Mouse (Mus musculus): ENCODE results near the gene Pcyt2. TPM values are rescaled to one million over a fixed set of nuclear protein-coding genes. Genes with fewer than 3 reads are reported as not detected.

Pcyt2 gene
- total and polyA plus RNA-seq, 2 experiments from 2014 or later = 69.6 to 76.7 TPM

DNA sequence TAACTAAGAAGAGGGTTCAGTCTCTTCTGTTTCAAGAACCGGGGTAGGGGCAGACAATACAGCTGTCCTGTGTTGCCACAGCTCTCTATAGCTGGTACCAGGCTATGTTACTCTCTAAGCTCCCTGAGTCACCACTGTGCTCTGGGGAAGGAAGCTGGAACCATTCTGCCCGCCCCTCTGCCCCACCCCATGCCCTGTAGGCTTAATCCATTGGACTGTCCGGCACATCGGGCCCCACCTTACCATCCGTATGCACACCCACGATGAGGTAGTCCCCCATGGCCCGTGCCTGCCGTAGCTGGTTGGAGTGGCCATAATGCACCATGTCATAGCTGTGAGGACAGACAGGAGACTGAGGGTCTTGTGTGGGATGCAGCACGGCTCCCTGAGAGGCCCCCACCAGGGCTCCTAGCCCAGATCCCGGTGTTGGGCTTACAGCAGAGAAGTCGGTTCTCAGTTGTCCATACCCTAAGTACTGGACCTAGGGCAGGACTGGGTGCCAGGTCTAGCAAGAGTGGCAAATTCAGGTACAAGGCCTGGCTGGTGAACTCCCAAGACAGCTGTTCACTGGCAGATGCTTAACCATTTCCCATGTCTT is 2.0 kb downstream of the Pcyt2 start:
- ATAC-seq (ENCODE audit: insufficient read depth, low read depth) (no peak), DNase-seq (ENCODE audit: low spot score) (no peak)
- TF ChIP-seq CTCF (IDR thresholded peaks at IDR 0.05; ENCODE audit: low read depth) (no peak), EP300 (IDR thresholded peaks at IDR 0.05; ENCODE audit: low read depth) (no peak)
- 90% methylated on average over 11 of the region's 11 CpGs for WGBS
- peaks cover 12% of the 10 kb centered on the region for H3K4me1 ChIP-seq (ENCODE audit: control insufficient read depth, insufficient read depth)
- no peak overlapping the region for H3K4me3 ChIP-seq (ENCODE audit: low read depth, low read length)
- H3K9ac ChIP-seq (replicated peaks; ENCODE audit: low read depth, low read length) = no peak overlapping the region
- no peaks in the 10 kb centered on the region for H3K9me3 ChIP-seq (replicated peaks; ENCODE audit: control insufficient read depth, low read length)
- H3K27me3 ChIP-seq (ENCODE audit: control insufficient read depth, insufficient read depth, low read length) = no peaks in the 10 kb centered on the region
- no peak overlapping the region for H3K27ac ChIP-seq (ENCODE audit: low read depth)
- peaks cover 59% of the 10 kb centered on the region for H3K36me3 ChIP-seq (replicated peaks; ENCODE audit: control insufficient read depth, insufficient read depth, low read length)
- H3K4me2 ChIP-seq (ENCODE audit: low read depth, low read length) = no peak overlapping the region

GRCm38 (mm10) chr11:120615167-120615566 is 2.6 kb downstream of the Pcyt2 start:
- ATAC-seq (ENCODE audit: insufficient read depth, low read depth) (no peak), DNase-seq (ENCODE audit: low spot score) (no peak)
- H3K4me3 ChIP-seq (ENCODE audit: low read depth, low read length) = no peak overlapping the region
- H3K4me1 ChIP-seq (ENCODE audit: control insufficient read depth, insufficient read depth) = peaks cover 12% of the 10 kb centered on the region
- H3K27ac ChIP-seq (ENCODE audit: low read depth) = no peak overlapping the region
- H3K9me3 ChIP-seq (replicated peaks; ENCODE audit: control insufficient read depth, low read length) = no peaks in the 10 kb centered on the region
- H3K9ac ChIP-seq (replicated peaks; ENCODE audit: low read depth, low read length) = no peak overlapping the region
- 88% methylated on average over 6 of the region's 6 CpGs for WGBS
- no peaks in the 10 kb centered on the region for H3K27me3 ChIP-seq (ENCODE audit: control insufficient read depth, insufficient read depth, low read length)
- H3K4me2 ChIP-seq (ENCODE audit: low read depth, low read length) = no peak overlapping the region
- H3K36me3 ChIP-seq (replicated peaks; ENCODE audit: control insufficient read depth, insufficient read depth, low read length) = peaks cover 58% of the 10 kb centered on the region
- TF ChIP-seq EP300 (IDR thresholded peaks at IDR 0.05; ENCODE audit: low read depth) = no peak
- no peak for TF ChIP-seq CTCF (IDR thresholded peaks at IDR 0.05; ENCODE audit: low read depth)

- peaks cover 13% of the 10 kb centered on the region for H3K4me1 ChIP-seq (ENCODE audit: control insufficient read depth, insufficient read depth)
- no peak for ATAC-seq (ENCODE audit: insufficient read depth, low read depth)
- TF ChIP-seq EP300 (IDR thresholded peaks at IDR 0.05; ENCODE audit: low read depth) (no peak), CTCF (IDR thresholded peaks at IDR 0.05; ENCODE audit: low read depth) (no peak)
- H3K4me2 ChIP-seq (ENCODE audit: low read depth, low read length) = no peak overlapping the region
- peaks cover 50% of the 10 kb centered on the region for H3K36me3 ChIP-seq (replicated peaks; ENCODE audit: control insufficient read depth, insufficient read depth, low read length)
- no peak overlapping the region for H3K4me3 ChIP-seq (ENCODE audit: low read depth, low read length)
- no peak overlapping the region for H3K27ac ChIP-seq (ENCODE audit: low read depth)
- no peak for DNase-seq (ENCODE audit: low spot score)
- no peaks in the 10 kb centered on the region for H3K9me3 ChIP-seq (replicated peaks; ENCODE audit: control insufficient read depth, low read length)
- H3K9ac ChIP-seq (replicated peaks; ENCODE audit: low read depth, low read length) = no peak overlapping the region
- no peaks in the 10 kb centered on the region for H3K27me3 ChIP-seq (ENCODE audit: control insufficient read depth, insufficient read depth, low read length)
- 74% methylated on average over 8 of the region's 8 CpGs for WGBS
Observed at GRCm38 (mm10) chr11:120613976-120614375, 3.8 kb downstream of the Pcyt2 start.

DNA sequence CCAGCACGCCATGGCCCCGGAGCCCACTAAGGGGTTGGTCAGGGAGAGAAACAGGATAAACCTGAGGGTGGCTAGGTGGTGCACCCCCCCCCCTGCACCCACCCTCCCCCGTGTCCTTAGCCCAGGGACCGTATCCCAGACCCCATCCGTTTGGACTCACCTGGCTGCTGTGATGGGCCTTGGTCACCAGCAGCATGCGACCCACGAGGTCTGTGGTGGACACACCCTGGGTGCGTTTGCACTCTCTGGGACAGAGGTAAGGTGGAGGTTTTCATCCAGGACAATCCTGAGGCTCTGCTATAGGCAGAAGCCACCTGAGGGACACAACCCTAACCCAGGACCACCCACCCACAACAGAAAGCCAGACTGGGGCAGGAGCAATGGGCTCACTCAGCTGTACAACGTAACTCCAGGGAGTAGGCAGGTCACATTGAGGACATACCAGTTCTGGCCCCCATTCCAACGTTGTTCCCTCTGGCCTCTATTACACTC is 4.2 kb downstream of the Pcyt2 start:
- 85% methylated on average over 10 of the region's 10 CpGs for WGBS
- ATAC-seq (ENCODE audit: insufficient read depth, low read depth) = no peak
- Histone ChIP-seq H3K9ac (replicated peaks; ENCODE audit: low read depth, low read length) (no peak overlapping the region), H3K4me3 (ENCODE audit: low read depth, low read length) (no peak overlapping the region), H3K27ac (ENCODE audit: low read depth) (no peak overlapping the region), H3K27me3 (ENCODE audit: control insufficient read depth, insufficient read depth, low read length) (no peaks in the 10 kb centered on the region), H3K9me3 (replicated peaks; ENCODE audit: control insufficient read depth, low read length) (no peaks in the 10 kb centered on the region), H3K4me1 (ENCODE audit: control insufficient read depth, insufficient read depth) (peaks cover 18% of the 10 kb centered on the region), H3K36me3 (replicated peaks; ENCODE audit: control insufficient read depth, insufficient read depth, low read length) (peaks cover 47% of the 10 kb centered on the region), H3K4me2 (ENCODE audit: low read depth, low read length) (no peak overlapping the region)
- DNase-seq (ENCODE audit: low spot score) = no peak
- TF ChIP-seq EP300 (IDR thresholded peaks at IDR 0.05; ENCODE audit: low read depth) (no peak), CTCF (IDR thresholded peaks at IDR 0.05; ENCODE audit: low read depth) (no peak)

DNA sequence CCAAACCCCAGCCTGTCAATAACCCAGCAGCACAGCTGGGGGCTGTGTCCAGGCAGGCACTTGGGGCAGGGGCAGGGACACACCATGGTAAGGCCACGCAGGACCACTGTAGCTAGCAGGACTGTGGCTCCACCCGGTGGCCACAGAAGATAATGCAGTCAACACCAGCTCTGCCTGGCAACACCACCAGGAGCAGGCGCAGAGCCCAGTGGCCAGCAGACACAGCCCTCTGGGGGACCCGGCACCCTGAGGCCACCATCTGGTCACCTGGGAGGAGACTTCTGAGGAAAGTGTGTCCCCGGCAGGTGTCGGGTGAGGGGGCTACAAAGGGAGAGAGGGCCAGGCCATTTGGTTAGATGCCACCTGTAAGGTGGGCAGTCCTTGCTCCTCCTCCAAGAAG is 5.0 kb downstream of the Pcyt2 start:
- no peak overlapping the region for H3K4me2 ChIP-seq (ENCODE audit: low read depth, low read length)
- H3K4me3 ChIP-seq (ENCODE audit: low read depth, low read length) = no peak overlapping the region
- ATAC-seq (ENCODE audit: insufficient read depth, low read depth) (peak; percentile 34; the same call in 1 of the 2 replicates), DNase-seq (ENCODE audit: low spot score) (peak; percentile 57)
- no peaks in the 10 kb centered on the region for H3K27me3 ChIP-seq (ENCODE audit: control insufficient read depth, insufficient read depth, low read length)
- TF ChIP-seq EP300 (IDR thresholded peaks at IDR 0.05; ENCODE audit: low read depth) (no peak), CTCF (IDR thresholded peaks at IDR 0.05; ENCODE audit: low read depth) (peak; percentile 83)
- H3K9ac ChIP-seq (replicated peaks; ENCODE audit: low read depth, low read length) = no peak overlapping the region
- no peaks in the 10 kb centered on the region for H3K9me3 ChIP-seq (replicated peaks; ENCODE audit: control insufficient read depth, low read length)
- peaks cover 25% of the 10 kb centered on the region for H3K4me1 ChIP-seq (ENCODE audit: control insufficient read depth, insufficient read depth)
- peaks cover 41% of the 10 kb centered on the region for H3K36me3 ChIP-seq (replicated peaks; ENCODE audit: control insufficient read depth, insufficient read depth, low read length)
- no peak overlapping the region for H3K27ac ChIP-seq (ENCODE audit: low read depth)
- 36% methylated on average over 6 of the region's 6 CpGs for WGBS
